Comparison of ENCODE assay signal across 12 mouse cellular contexts in the genomic region with DNA sequence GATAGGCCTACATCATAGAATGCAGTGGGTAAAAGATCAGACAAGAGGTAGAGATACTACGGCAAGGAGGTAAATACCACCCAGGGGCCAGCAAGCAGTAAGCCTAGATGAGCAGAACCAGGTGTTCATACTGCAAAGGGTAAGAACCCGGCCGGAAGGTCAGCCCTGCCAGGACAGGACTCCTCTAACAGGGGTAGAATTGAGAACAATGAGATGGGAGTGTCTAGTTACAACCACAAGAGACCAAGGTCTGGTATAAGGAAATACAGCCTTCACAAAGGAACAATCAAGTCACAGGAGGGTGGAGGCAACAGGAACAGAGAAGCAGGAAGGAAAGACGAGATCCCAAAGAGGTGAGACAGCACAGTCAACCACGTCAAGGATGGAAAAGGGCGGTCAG.
"Had no signal": no experiment of that assay in that cellular context is flagged by ENCODE, and none has a peak within 500 bp of the region (broad histone marks: within the 10 kb centered on the region; RNA-seq: fewer than 3 reads in every experiment).

No protein-coding gene starts in this region.

- DNase-seq: retina, postnatal 1 day; right cerebral cortex, adult 18-20 months; right cerebral cortex, postnatal 14 days; right cerebral cortex, postnatal 25 days; right cerebral cortex, postnatal 4 days; spleen, adult 18-20 months; thymus, adult 18-20 months; thymus, adult 2 months; thymus, postnatal 14 days; thymus, postnatal 25 days; thymus, postnatal 36 days; thymus, postnatal 4 days had no signal
